Mouse (Mus musculus): Measurements from ENCODE around the gene Samd10. TPM values are rescaled to one million over a fixed set of nuclear protein-coding genes. Genes with fewer than 3 reads are reported as not detected.

Samd10 gene
- polyA plus RNA-seq (2011; ENCODE audit: insufficient read length, low read depth, missing spikeins), result 3.6 and 3.7 TPM in 2 replicates

- H3K27ac ChIP-seq (ENCODE audit: insufficient read depth, low read length), result no peak within 1 kb of the TSS
- no peak for TF ChIP-seq CTCF (IDR thresholded peaks at IDR 0.05; ENCODE audit: borderline replicate concordance, insufficient read depth, low read length)
- no peak; the same call in 1 of the 2 replicates for TF ChIP-seq POLR2A (IDR thresholded peaks at IDR 0.05; ENCODE audit: low read depth, low read length)
- H3K4me3 ChIP-seq (ENCODE audit: insufficient read depth, low read length), result peak within 1 kb of the TSS; percentile 56
- peaks cover 8% of the 10 kb centered on the region; the same call in 1 of the 2 replicates for H3K4me1 ChIP-seq (ENCODE audit: control insufficient read depth, insufficient read depth, low read length)
Observed at GRCm38 (mm10) chr2:181598454-181599351, at the start of gene Samd10. Samd10 (minus strand) TSS chr2:181599212.

GRCm38 (mm10) chr2:181646626-181647472 is 47.8 kb upstream of the Samd10 start:
- Histone ChIP-seq H3K4me3 (ENCODE audit: insufficient read depth, low read length) (no peak overlapping the region), H3K4me1 (ENCODE audit: control insufficient read depth, insufficient read depth, low read length) (no peaks in the 10 kb centered on the region), H3K27ac (ENCODE audit: insufficient read depth, low read length) (no peak overlapping the region)
- no peak for TF ChIP-seq CTCF (IDR thresholded peaks at IDR 0.05; ENCODE audit: borderline replicate concordance, insufficient read depth, low read length)

GRCm38 (mm10) chr2:181645666-181646065 is 46.7 kb upstream of the Samd10 start:
- H3K4me1 ChIP-seq (ENCODE audit: control insufficient read depth, insufficient read depth, low read length), result no peaks in the 10 kb centered on the region
- TF ChIP-seq POLR2A (IDR thresholded peaks at IDR 0.05; ENCODE audit: low read depth, low read length) (no peak), CTCF (IDR thresholded peaks at IDR 0.05; ENCODE audit: borderline replicate concordance, insufficient read depth, low read length) (no peak)
- H3K27ac ChIP-seq (ENCODE audit: insufficient read depth, low read length), result no peak overlapping the region
- H3K4me3 ChIP-seq (ENCODE audit: insufficient read depth, low read length), result no peak overlapping the region

- no peaks in the 10 kb centered on the region for H3K4me1 ChIP-seq (ENCODE audit: control insufficient read depth, insufficient read depth, low read length)
- no peak overlapping the region for H3K27ac ChIP-seq (ENCODE audit: insufficient read depth, low read length)
- TF ChIP-seq CTCF (IDR thresholded peaks at IDR 0.05; ENCODE audit: borderline replicate concordance, insufficient read depth, low read length) (peak; percentile 33; the same call in 1 of the 2 replicates), POLR2A (IDR thresholded peaks at IDR 0.05; ENCODE audit: low read depth, low read length) (no peak)
- H3K4me3 ChIP-seq (ENCODE audit: insufficient read depth, low read length), result no peak overlapping the region
Observed at GRCm38 (mm10) chr2:181644361-181644760, 45.3 kb upstream of the Samd10 start.

GRCm38 (mm10) chr2:181635865-181636264 is 36.9 kb upstream of the Samd10 start:
- no peak for TF ChIP-seq POLR2A (IDR thresholded peaks at IDR 0.05; ENCODE audit: low read depth, low read length)
- no peaks in the 10 kb centered on the region for H3K4me1 ChIP-seq (ENCODE audit: control insufficient read depth, insufficient read depth, low read length)
- no peak overlapping the region for H3K4me3 ChIP-seq (ENCODE audit: insufficient read depth, low read length)
- H3K27ac ChIP-seq (ENCODE audit: insufficient read depth, low read length), result no peak overlapping the region

- Histone ChIP-seq H3K27ac (ENCODE audit: insufficient read depth, low read length) (no peak overlapping the region), H3K4me3 (ENCODE audit: insufficient read depth, low read length) (no peak overlapping the region), H3K4me1 (ENCODE audit: control insufficient read depth, insufficient read depth, low read length) (no peaks in the 10 kb centered on the region)
- no peak for TF ChIP-seq POLR2A (IDR thresholded peaks at IDR 0.05; ENCODE audit: low read depth, low read length)
- TF ChIP-seq CTCF (IDR thresholded peaks at IDR 0.05; ENCODE audit: borderline replicate concordance, insufficient read depth, low read length), result no peak
Observed at GRCm38 (mm10) chr2:181632624-181633023, 33.6 kb upstream of the Samd10 start.

GRCm38 (mm10) chr2:181628471-181628870 is 29.5 kb upstream of the Samd10 start:
- H3K4me1 ChIP-seq (ENCODE audit: control insufficient read depth, insufficient read depth, low read length), result no peaks in the 10 kb centered on the region

GRCm38 (mm10) chr2:181623401-181623800 is 24.4 kb upstream of the Samd10 start:
- H3K4me1 ChIP-seq (ENCODE audit: control insufficient read depth, insufficient read depth, low read length), result no peaks in the 10 kb centered on the region
- TF ChIP-seq POLR2A (IDR thresholded peaks at IDR 0.05; ENCODE audit: low read depth, low read length), result no peak
- TF ChIP-seq CTCF (IDR thresholded peaks at IDR 0.05; ENCODE audit: borderline replicate concordance, insufficient read depth, low read length), result no peak
- H3K4me3 ChIP-seq (ENCODE audit: insufficient read depth, low read length), result no peak overlapping the region
- no peak overlapping the region for H3K27ac ChIP-seq (ENCODE audit: insufficient read depth, low read length)

More at GRCm38 (mm10) chr2:181628471-181628870, 29.5 kb upstream of the Samd10 start:
- TF ChIP-seq CTCF (IDR thresholded peaks at IDR 0.05; ENCODE audit: borderline replicate concordance, insufficient read depth, low read length) (no peak), POLR2A (IDR thresholded peaks at IDR 0.05; ENCODE audit: low read depth, low read length) (no peak)
- no peak overlapping the region for H3K27ac ChIP-seq (ENCODE audit: insufficient read depth, low read length)
- H3K4me3 ChIP-seq (ENCODE audit: insufficient read depth, low read length), result no peak overlapping the region

- no peak overlapping the region for H3K4me3 ChIP-seq (ENCODE audit: insufficient read depth, low read length)
- no peak for TF ChIP-seq CTCF (IDR thresholded peaks at IDR 0.05; ENCODE audit: borderline replicate concordance, insufficient read depth, low read length)
- TF ChIP-seq POLR2A (IDR thresholded peaks at IDR 0.05; ENCODE audit: low read depth, low read length), result no peak
- H3K27ac ChIP-seq (ENCODE audit: insufficient read depth, low read length), result no peak overlapping the region
- H3K4me1 ChIP-seq (ENCODE audit: control insufficient read depth, insufficient read depth, low read length), result no peaks in the 10 kb centered on the region
Observed at GRCm38 (mm10) chr2:181618761-181619495, 19.9 kb upstream of the Samd10 start.
